Comparison of ENCODE assay signal across 7 mouse cellular contexts in the genomic region with DNA sequence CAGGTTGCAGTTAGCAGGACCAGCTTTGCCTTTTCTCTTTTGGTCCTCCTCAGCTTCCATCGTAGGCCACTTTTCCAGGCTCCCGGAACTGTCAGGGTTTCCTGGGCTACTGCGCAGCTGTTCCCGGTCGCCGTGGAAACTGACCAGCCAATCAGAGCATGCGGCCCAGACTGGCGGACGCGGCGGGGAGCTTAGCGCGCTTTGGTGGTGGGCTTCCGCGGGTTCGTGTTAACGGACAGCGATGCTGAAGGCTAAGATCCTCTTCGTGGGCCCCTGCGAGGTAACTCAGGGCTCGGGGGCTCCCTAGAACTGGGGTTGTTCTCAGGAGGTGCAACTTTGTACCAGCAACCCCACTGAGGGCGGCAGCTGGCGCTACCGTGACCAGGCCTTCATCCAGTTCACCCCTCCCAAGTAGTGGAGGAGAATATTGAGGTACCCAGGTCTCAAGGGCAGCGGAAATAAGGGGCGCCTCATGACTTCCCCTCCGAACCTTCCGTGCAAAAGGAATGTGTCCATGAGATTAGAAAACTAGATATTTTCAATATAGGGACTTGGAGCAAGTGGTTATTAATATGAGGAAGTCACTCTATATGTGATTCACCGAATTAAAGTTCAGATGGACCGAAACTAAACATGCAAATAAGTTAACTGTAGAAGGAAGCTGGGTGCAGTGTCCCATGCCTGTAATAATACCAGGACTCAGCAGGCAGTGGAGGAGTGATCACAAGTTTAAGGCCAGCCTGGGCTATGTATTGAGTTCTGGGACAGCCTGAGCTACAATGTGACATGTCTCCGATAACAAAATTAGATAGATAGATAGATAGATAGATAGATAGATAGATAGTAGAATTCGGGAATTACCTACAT. TPM values are rescaled to one million over a fixed set of nuclear protein-coding genes. Genes with fewer than 3 reads are reported as not detected.
DNase-seq lines count a peak whose midpoint lies in the region; ATAC-seq and TF ChIP-seq lines count a peak whose summit lies in the region.

A gene (plus strand): TSS at position 160 of the 867 bp plus-strand sequence.

- peak; percentile 89 for DNase-seq in adrenal gland, adult 8-10 months
- DNase-seq in embryo, embryonic 9.5 days (ENCODE audit: extremely low spot score) = peak; percentile 92
- DNase-seq in heart, adult 18-20 months = peak; percentile 95 to 98
- peak; percentile 96 for DNase-seq in kidney, adult 2 months
- DNase-seq in spleen, adult 2 months (ENCODE audit: low read depth in 1 of 2, low spot score in 2 of 2) = peak; percentile 49 to 89

- peaks cover 8% of the 10 kb centered on the region; the same call in 1 of the 2 replicates for H3K4me1 ChIP-seq in kidney, adult 2 months (ENCODE audit: control insufficient read depth, insufficient read depth, low read length)
- peaks cover 2% of the 10 kb centered on the region; the same call in 1 of the 2 replicates for H3K4me1 ChIP-seq in limb, embryonic 12.5 days (replicated peaks)
- peaks cover 16% of the 10 kb centered on the region for H3K4me1 ChIP-seq in midbrain, embryonic 15.5 days
- no peaks in the 10 kb centered on the region for H3K4me1 ChIP-seq in spleen, adult 2 months (ENCODE audit: control insufficient read depth, insufficient read depth, insufficient read length)

- TF ChIP-seq CTCF in kidney, adult 2 months (conservative IDR thresholded peaks at IDR 0.05; ENCODE audit: insufficient read depth, insufficient read length, low read depth, low read length) = no peak
- TF ChIP-seq CTCF in spleen, adult 2 months (IDR thresholded peaks at IDR 0.05; ENCODE audit: extremely low read depth, insufficient read depth, insufficient read length, insufficient replicate concordance) = no peak

- no peaks in the 10 kb centered on the region for H3K9me3 ChIP-seq in limb, embryonic 12.5 days
- no peaks in the 10 kb centered on the region for H3K9me3 ChIP-seq in midbrain, embryonic 15.5 days

- H3K9ac ChIP-seq in limb, embryonic 12.5 days (replicated peaks) = peak within 1 kb of the TSS; percentile 65
- peak within 1 kb of the TSS; percentile 67 for H3K9ac ChIP-seq in midbrain, embryonic 15.5 days

- H3K36me3 ChIP-seq in kidney, adult 2 months (ENCODE audit: control insufficient read depth, insufficient read depth, low read length) = no peaks in the 10 kb centered on the region
- H3K36me3 ChIP-seq in limb, embryonic 12.5 days = peaks cover 27% of the 10 kb centered on the region
- H3K36me3 ChIP-seq in midbrain, embryonic 15.5 days (replicated peaks) = peaks cover 11% of the 10 kb centered on the region; the same call in 1 of the 2 replicates
- peaks cover 2% of the 10 kb centered on the region; the same call in 1 of the 2 replicates for H3K36me3 ChIP-seq in spleen, adult 2 months (ENCODE audit: control insufficient read depth, insufficient read depth, low read length)

- H3K27ac ChIP-seq in kidney, adult 2 months (ENCODE audit: insufficient read depth, low read depth, low read length) = no peak within 1 kb of the TSS
- H3K27ac ChIP-seq in limb, embryonic 12.5 days = no peak within 1 kb of the TSS
- peak within 1 kb of the TSS; percentile 66 for H3K27ac ChIP-seq in midbrain, embryonic 15.5 days
- peak within 1 kb of the TSS; percentile 28; the same call in 1 of the 2 replicates for H3K27ac ChIP-seq in spleen, adult 2 months (ENCODE audit: insufficient read depth, low read length)

- H3K27me3 ChIP-seq in kidney, adult 2 months (replicated peaks; ENCODE audit: control insufficient read depth, insufficient read depth, low read length) = no peaks in the 10 kb centered on the region
- H3K27me3 ChIP-seq in limb, embryonic 12.5 days = no peaks in the 10 kb centered on the region
- H3K27me3 ChIP-seq in midbrain, embryonic 15.5 days (replicated peaks) = no peaks in the 10 kb centered on the region
- H3K27me3 ChIP-seq in spleen, adult 2 months (ENCODE audit: control insufficient read depth, insufficient read depth, low read length) = no peaks in the 10 kb centered on the region

- no peak for TF ChIP-seq POLR2A in kidney, adult 2 months (IDR thresholded peaks at IDR 0.05; ENCODE audit: low read depth, low read length)
- no peak for TF ChIP-seq POLR2A in spleen, adult 2 months (IDR thresholded peaks at IDR 0.05; ENCODE audit: low read depth, low read length)

- H3K4me3 ChIP-seq in kidney, adult 2 months (ENCODE audit: insufficient read depth, low read depth, low read length) = peak within 1 kb of the TSS; percentile 96
- peak within 1 kb of the TSS; percentile 73 for H3K4me3 ChIP-seq in limb, embryonic 12.5 days (replicated peaks)
- H3K4me3 ChIP-seq in midbrain, embryonic 15.5 days = peak within 1 kb of the TSS; percentile 84
- peak within 1 kb of the TSS; percentile 64 for H3K4me3 ChIP-seq in spleen, adult 2 months (ENCODE audit: extremely low read depth, insufficient read depth, insufficient read length)

- 6% methylated on average over 32 of the region's 32 CpGs for WGBS in kidney, adult 2 months
- WGBS in limb, embryonic 12.5 days = 9% methylated on average over 32 of the region's 32 CpGs
- 8% methylated on average over 32 of the region's 32 CpGs for WGBS in midbrain, embryonic 15.5 days
- WGBS in spleen, adult 2 months = 5% methylated on average over 32 of the region's 32 CpGs

- ATAC-seq in limb, embryonic 12.5 days (ENCODE audit: insufficient number of reproducible peaks, insufficient read depth, low FRiP score, low TSS enrichment, low read depth) = peak; percentile 88
- ATAC-seq in midbrain, embryonic 15.5 days (replicated peaks) = peak; percentile 96

- peak within 1 kb of the TSS; percentile 73 for H3K4me2 ChIP-seq in limb, embryonic 12.5 days
- peak within 1 kb of the TSS; percentile 58 for H3K4me2 ChIP-seq in midbrain, embryonic 15.5 days

RNA-seq across cellular contexts. Expression of the gene that starts here (rescaled TPM):
- total RNA-seq in adrenal gland, adult 8-10 months (2022) = 10 to 100 TPM; 30.5 to 53.5 (median 41.9) TPM
- total RNA-seq in heart, adult 18-20 months (2021) = 10 to 100 TPM in 1 of 2 experiments, 1 to 10 TPM in 1; 8.9 to 10.0 TPM
- 23.3 and 26.5 TPM in 2 replicates for polyA plus RNA-seq in kidney, adult 2 months (2012; rRNA removed)
- 65.7 and 69.8 TPM in 2 replicates for polyA plus RNA-seq in limb, embryonic 12.5 days (2016; fragmentation: Nextera tagmentation; extraction: Ambion mirVana)
- 125 and 132 TPM in 2 replicates for polyA plus RNA-seq in midbrain, embryonic 15.5 days (2015; fragmentation: Nextera tagmentation; extraction: Ambion mirVana)
- polyA plus RNA-seq in spleen, adult 2 months (2012; rRNA removed) = 6.3 and 8.3 TPM in 2 replicates

Comparison
In these comparisons a context has a peak if more than half of its experiments do, and no peak if none do; other contexts are left out.
1. H3K27ac ChIP-seq: peak in midbrain, embryonic 15.5 days (single experiment) and spleen, adult 2 months (single experiment); none in kidney, adult 2 months (single experiment) and limb, embryonic 12.5 days (single experiment).
2. Peak in every context shown above with its lines, with median percentiles within 50 percentile points of each other: DNase-seq and H3K4me3 ChIP-seq.